Mouse (Mus musculus): Measurements from ENCODE around the gene Klhl33. TPM values are rescaled to one million over a fixed set of nuclear protein-coding genes. Genes with fewer than 3 reads are reported as not detected.
A peak's percentile ranks its signal among the peaks of the same experiment; 100 is the strongest.
"Not testable (repeated sequence)": the region's sequence is repeated elsewhere in the genome, so short reads cannot be mapped to it uniquely, and the experiment has no call there.

Klhl33 gene
- polyA plus RNA-seq, 1 experiment from 2014 or later: 0.76 TPM

DNA sequence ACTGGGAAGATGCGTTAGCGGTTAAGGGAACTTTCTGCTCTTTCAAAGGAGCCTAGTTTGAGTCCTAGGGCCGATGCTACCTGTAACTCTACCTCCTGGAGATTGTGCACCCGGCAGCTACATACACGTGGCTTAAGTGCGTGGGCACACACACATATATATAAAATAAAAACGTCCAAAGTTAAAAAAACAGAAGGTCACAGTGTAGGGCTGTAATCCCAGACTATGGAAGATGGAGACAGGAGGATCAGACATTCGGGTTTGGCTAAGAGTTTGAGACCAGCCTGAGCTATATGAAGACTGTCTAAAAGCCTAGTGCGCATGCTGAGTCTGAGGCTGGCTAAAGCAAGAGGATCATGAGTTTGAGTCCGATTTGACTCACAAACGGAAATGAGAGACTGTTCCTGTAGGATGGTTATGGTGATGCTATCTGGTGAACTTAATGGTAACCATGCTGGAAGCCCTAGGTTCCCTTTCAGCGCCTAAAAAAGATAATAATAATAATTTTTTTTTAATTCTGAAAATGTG, 34.2 kb upstream of the Klhl33 start:
- peaks cover 28% of the 10 kb centered on the region for H3K36me3 ChIP-seq (ENCODE audit: control insufficient read depth, insufficient read depth, low read length)
- H3K4me1 ChIP-seq (ENCODE audit: control insufficient read depth, insufficient read depth, low read length): peaks cover 15% of the 10 kb centered on the region; the same call in 1 of the 2 replicates
- H3K4me2 ChIP-seq (ENCODE audit: low read length): peak overlapping the region; percentile 75
- WGBS: 11% methylated on average over 12 of the region's 12 CpGs
- peak; percentile 19 for DNase-seq
- peak overlapping the region; percentile 57 for H3K9ac ChIP-seq (replicated peaks; ENCODE audit: low read length)
- peak overlapping the region; percentile 83 for H3K27ac ChIP-seq (replicated peaks; ENCODE audit: low read depth, low read length)
- no peak for ATAC-seq (ENCODE audit: low FRiP score, low TSS enrichment)
- H3K27me3 ChIP-seq (ENCODE audit: control insufficient read depth, insufficient read depth, low read length): no peaks in the 10 kb centered on the region
- no peaks in the 10 kb centered on the region for H3K9me3 ChIP-seq (ENCODE audit: control insufficient read depth, low read length)
- peak overlapping the region; percentile 98 for H3K4me3 ChIP-seq (replicated peaks; ENCODE audit: low read depth, low read length)

DNA sequence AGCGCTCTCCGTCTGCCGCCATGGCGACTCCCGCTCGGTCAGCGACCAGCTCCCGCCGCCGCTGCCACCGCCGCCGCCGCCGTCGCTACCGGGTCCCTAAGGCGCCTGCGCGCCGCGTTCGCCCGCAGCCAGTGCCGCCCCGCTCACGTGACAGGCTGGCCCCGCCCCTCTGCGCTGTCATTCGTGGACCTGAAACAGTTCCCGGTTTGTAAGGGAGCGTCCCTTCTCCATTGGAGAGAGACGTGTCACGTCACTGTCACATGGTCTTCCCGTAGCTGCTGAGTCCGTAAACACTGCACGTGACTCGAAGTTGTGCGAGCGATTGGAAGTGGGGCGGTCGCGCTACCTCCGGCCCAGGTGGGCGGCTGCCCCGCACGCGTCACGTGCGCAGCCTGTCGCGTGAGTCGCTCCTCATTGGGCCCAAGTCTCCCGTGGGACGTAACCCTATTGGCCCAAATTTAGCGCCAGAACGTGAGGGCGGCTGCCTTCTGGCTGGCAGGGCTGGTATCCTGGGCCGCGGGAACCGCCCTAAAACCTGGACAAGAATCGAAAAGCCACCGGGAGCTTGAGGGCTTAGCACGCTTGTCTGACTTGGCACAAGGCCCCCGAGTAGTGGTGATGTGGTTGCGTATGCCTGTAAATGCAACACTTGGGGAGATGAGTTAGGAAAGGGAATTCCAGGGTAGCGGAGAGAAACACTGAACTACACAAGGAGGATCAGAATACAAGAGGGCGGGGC, 33.6 kb upstream of the Klhl33 start, which contains the start of the genes Pip4p1 and Pnp:
Gene Pip4p1, minus strand, starts transcription at position 103 of the 739 bp plus-strand sequence.
Gene Pnp, plus strand, starts transcription at position 329 of the 739 bp plus-strand sequence.
- Histone ChIP-seq H3K27ac (replicated peaks; ENCODE audit: low read depth, low read length) (peak within 1 kb of the TSS; percentile 87), H3K4me3 (replicated peaks; ENCODE audit: low read depth, low read length) (peak within 1 kb of the TSS; percentile 98), H3K4me2 (ENCODE audit: low read length) (peak within 1 kb of the TSS; percentile 89), H3K27me3 (ENCODE audit: control insufficient read depth, insufficient read depth, low read length) (no peaks in the 10 kb centered on the region), H3K9me3 (ENCODE audit: control insufficient read depth, low read length) (no peaks in the 10 kb centered on the region), H3K4me1 (ENCODE audit: control insufficient read depth, insufficient read depth, low read length) (peaks cover 19% of the 10 kb centered on the region), H3K9ac (replicated peaks; ENCODE audit: low read length) (peak within 1 kb of the TSS; percentile 97), H3K36me3 (ENCODE audit: control insufficient read depth, insufficient read depth, low read length) (peaks cover 34% of the 10 kb centered on the region)
- under 1% methylated on average over 68 of the region's 68 CpGs for WGBS
- ATAC-seq (ENCODE audit: low FRiP score, low TSS enrichment) (peak; percentile 100), DNase-seq (peak; percentile 99)

DNA sequence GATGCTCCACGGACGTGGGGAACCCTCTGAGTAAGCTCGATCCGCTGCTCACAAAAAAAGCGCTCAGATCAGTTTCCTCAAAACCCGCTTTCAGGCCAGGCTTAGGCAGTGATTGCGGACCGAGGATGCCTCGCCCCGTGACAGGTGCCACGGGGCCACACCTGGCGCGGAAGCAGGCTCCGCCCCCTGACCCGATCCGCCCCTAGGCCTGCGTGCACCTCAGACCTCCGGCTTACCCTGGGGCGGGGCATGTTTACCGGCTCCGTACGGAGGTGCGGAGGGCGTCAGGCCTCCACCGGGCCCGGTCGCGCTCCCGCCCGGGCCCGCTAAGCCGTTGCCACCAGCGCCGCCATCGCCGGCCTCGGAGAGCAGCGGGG, 33.1 kb upstream of the Klhl33 start:
- peaks cover 34% of the 10 kb centered on the region for H3K36me3 ChIP-seq (ENCODE audit: control insufficient read depth, insufficient read depth, low read length)
- H3K4me3 ChIP-seq (replicated peaks; ENCODE audit: low read depth, low read length): peak overlapping the region; percentile 98
- no peaks in the 10 kb centered on the region for H3K9me3 ChIP-seq (ENCODE audit: control insufficient read depth, low read length)
- ATAC-seq (ENCODE audit: low FRiP score, low TSS enrichment) (peak; percentile 52), DNase-seq (no peak)
- H3K27ac ChIP-seq (replicated peaks; ENCODE audit: low read depth, low read length): peak overlapping the region; percentile 87
- H3K9ac ChIP-seq (replicated peaks; ENCODE audit: low read length): peak overlapping the region; percentile 97
- WGBS: under 1% methylated on average over 38 of the region's 38 CpGs
- no peaks in the 10 kb centered on the region for H3K27me3 ChIP-seq (ENCODE audit: control insufficient read depth, insufficient read depth, low read length)
- H3K4me1 ChIP-seq (ENCODE audit: control insufficient read depth, insufficient read depth, low read length): peaks cover 23% of the 10 kb centered on the region
- peak overlapping the region; percentile 89 for H3K4me2 ChIP-seq (ENCODE audit: low read length)

DNA sequence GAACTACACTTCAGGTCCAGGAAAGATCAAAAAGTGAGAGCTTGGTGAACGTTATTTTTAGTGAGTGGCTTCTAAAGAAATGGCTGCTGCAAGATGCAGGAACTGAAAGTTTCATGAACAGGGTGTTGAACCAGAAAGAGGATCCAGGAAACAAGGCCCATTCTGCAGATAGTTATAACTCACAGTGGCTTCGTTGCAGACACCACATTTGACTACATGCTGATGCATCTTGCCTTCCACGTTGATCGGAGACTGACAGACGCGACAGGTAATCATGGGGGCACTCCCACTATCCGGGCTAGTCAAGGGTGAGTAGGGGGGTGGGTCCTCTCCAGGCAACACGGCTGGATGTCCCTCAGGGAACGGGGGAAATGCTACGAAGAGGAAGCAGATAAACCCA, 32.6 kb upstream of the Klhl33 start:
- H3K27ac ChIP-seq (replicated peaks; ENCODE audit: low read depth, low read length): peak overlapping the region; percentile 87
- 20% methylated on average over 10 of the region's 10 CpGs for WGBS
- H3K9me3 ChIP-seq (ENCODE audit: control insufficient read depth, low read length): no peaks in the 10 kb centered on the region
- H3K4me3 ChIP-seq (replicated peaks; ENCODE audit: low read depth, low read length): peak overlapping the region; percentile 98
- no peak for ATAC-seq (ENCODE audit: low FRiP score, low TSS enrichment)
- peak overlapping the region; percentile 97 for H3K9ac ChIP-seq (replicated peaks; ENCODE audit: low read length)
- H3K4me1 ChIP-seq (ENCODE audit: control insufficient read depth, insufficient read depth, low read length): peaks cover 23% of the 10 kb centered on the region
- no peaks in the 10 kb centered on the region for H3K27me3 ChIP-seq (ENCODE audit: control insufficient read depth, insufficient read depth, low read length)
- no peak for DNase-seq
- H3K36me3 ChIP-seq (ENCODE audit: control insufficient read depth, insufficient read depth, low read length): peaks cover 34% of the 10 kb centered on the region
- peak overlapping the region; percentile 89 for H3K4me2 ChIP-seq (ENCODE audit: low read length)

DNA sequence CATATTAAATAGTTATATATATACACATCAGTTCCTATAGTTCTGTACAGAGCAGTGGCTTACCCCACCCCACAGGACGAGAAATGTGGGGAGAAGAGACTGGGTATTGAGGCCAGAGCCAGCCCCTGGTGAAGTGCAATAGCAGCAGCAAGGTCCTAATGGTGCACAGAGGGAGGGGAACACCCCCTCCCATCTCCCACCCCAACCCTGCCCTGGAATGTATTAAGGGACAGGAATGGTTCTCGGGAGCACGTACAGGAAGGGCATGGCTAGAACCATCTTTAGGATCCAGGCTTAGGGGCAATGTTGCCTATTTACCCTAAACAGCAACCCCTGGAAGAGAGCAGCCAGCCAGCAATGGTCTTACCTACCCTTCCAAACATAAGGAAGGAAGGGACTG, 30.1 kb upstream of the Klhl33 start:
- Histone ChIP-seq H3K4me1 (ENCODE audit: control insufficient read depth, insufficient read depth, low read length) (peaks cover 28% of the 10 kb centered on the region), H3K27me3 (ENCODE audit: control insufficient read depth, insufficient read depth, low read length) (no peaks in the 10 kb centered on the region), H3K36me3 (ENCODE audit: control insufficient read depth, insufficient read depth, low read length) (peaks cover 34% of the 10 kb centered on the region), H3K4me2 (ENCODE audit: low read length) (no peak overlapping the region), H3K9me3 (ENCODE audit: control insufficient read depth, low read length) (no peaks in the 10 kb centered on the region), H3K27ac (replicated peaks; ENCODE audit: low read depth, low read length) (no peak overlapping the region), H3K9ac (replicated peaks; ENCODE audit: low read length) (no peak overlapping the region), H3K4me3 (replicated peaks; ENCODE audit: low read depth, low read length) (no peak overlapping the region)
- no peak for DNase-seq
- ATAC-seq (ENCODE audit: low FRiP score, low TSS enrichment): no peak
- 66% methylated on average over 3 of the region's 3 CpGs for WGBS

DNA sequence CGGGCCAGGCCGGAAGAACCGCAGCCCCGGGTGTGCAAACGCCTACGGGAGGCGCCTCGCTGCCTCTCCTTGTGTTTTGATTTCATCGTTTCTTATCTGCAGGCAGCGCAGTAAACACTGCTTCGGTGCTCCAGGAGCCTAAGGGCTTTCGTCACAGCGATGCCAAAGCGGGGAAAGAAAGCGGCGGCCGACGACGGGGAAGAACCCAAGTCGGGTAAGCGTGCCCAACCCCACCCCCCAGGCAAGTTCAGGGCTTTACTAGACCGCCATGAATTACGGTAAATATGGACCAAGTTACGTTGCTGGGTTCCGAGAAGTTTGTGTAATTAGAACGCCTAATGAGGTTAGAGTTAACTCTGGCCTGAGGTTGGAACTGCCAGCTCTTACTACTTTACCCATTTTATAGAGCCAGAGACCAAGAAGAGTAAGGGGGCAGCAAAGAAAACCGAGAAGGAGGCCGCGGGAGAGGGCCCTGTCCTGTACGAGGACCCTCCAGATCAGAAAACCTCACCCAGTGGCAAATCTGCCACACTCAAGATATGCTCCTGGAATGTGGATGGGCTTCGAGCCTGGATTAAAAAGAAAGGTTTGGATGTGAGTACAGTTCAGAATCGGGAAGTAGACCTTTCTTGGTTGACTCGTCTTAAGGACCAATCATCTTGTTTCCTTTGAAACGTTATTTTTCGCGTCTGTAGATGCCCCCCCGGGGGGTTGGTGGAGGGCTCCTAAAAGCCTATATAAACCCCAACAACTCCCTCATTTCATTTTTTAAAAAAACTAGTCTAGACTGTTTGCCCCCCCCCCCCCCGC, 28.0 kb upstream of the Klhl33 start:
- Histone ChIP-seq H3K9me3 (ENCODE audit: control insufficient read depth, low read length) (no peaks in the 10 kb centered on the region), H3K36me3 (ENCODE audit: control insufficient read depth, insufficient read depth, low read length) (peaks cover 38% of the 10 kb centered on the region), H3K4me3 (replicated peaks; ENCODE audit: low read depth, low read length) (peak overlapping the region; percentile 87), H3K27me3 (ENCODE audit: control insufficient read depth, insufficient read depth, low read length) (no peaks in the 10 kb centered on the region), H3K4me2 (ENCODE audit: low read length) (peak overlapping the region; percentile 84), H3K27ac (replicated peaks; ENCODE audit: low read depth, low read length) (peak overlapping the region; percentile 90), H3K9ac (replicated peaks; ENCODE audit: low read length) (peak overlapping the region; percentile 89), H3K4me1 (ENCODE audit: control insufficient read depth, insufficient read depth, low read length) (peaks cover 22% of the 10 kb centered on the region)
- under 1% methylated on average over 38 of the region's 38 CpGs for WGBS
- ATAC-seq (ENCODE audit: low FRiP score, low TSS enrichment) (no peak; the same call in 1 of the 2 replicates), DNase-seq (peak; percentile 59)

DNA sequence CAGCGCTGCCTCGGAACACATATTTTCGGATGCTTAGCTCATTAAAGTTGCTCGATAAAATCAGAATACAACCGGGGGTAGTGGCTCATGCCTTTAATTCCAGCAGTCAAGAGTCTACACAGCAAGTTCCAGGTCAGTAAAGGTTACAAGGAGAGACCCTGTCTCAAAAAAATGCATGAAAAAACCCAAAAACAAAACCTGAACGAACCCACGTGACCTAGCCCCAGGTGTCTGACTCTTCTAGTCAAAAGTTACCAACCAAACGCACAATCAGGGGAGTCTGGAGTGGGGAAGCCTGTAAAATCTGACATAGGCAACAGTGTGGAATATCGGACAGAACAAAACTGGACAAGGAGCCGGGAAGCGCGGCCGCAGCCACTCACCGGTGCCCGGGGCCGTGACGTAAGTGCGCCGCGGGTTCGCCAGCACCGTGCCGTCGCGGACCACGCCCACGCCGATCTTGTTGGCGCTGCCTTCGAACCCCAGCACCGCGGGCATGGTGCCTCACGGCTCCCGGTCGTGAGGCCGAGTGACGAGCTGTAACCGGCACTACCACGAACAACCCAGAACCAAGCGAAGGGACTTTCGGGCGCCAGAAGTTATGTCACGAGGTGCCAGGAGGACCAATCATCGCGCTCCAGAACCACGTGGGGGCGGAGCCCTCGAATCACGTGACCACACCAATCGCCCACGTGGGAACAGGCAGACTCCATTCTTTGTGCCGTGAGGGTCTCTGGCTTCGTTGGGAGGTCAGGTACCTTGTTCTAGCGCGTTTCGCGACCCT, 27.2 kb upstream of the Klhl33 start, which contains the start of the genes Osgep and Apex1:
Gene Osgep, minus strand, starts transcription at position 613 of the 784 bp plus-strand sequence.
Gene Apex1, plus strand, starts transcription at position 688 of the 784 bp plus-strand sequence.
- Histone ChIP-seq H3K36me3 (ENCODE audit: control insufficient read depth, insufficient read depth, low read length) (peaks cover 40% of the 10 kb centered on the region), H3K4me1 (ENCODE audit: control insufficient read depth, insufficient read depth, low read length) (peaks cover 16% of the 10 kb centered on the region), H3K4me3 (replicated peaks; ENCODE audit: low read depth, low read length) (peak within 1 kb of the TSS; percentile 87), H3K4me2 (ENCODE audit: low read length) (peak within 1 kb of the TSS; percentile 84), H3K27me3 (ENCODE audit: control insufficient read depth, insufficient read depth, low read length) (no peaks in the 10 kb centered on the region), H3K27ac (replicated peaks; ENCODE audit: low read depth, low read length) (peak within 1 kb of the TSS; percentile 90), H3K9me3 (ENCODE audit: control insufficient read depth, low read length) (no peaks in the 10 kb centered on the region), H3K9ac (replicated peaks; ENCODE audit: low read length) (peak within 1 kb of the TSS; percentile 89)
- peak; percentile 99 for DNase-seq
- WGBS: under 1% methylated on average over 57 of the region's 57 CpGs
- peak; percentile 96 for ATAC-seq (ENCODE audit: low FRiP score, low TSS enrichment)

DNA sequence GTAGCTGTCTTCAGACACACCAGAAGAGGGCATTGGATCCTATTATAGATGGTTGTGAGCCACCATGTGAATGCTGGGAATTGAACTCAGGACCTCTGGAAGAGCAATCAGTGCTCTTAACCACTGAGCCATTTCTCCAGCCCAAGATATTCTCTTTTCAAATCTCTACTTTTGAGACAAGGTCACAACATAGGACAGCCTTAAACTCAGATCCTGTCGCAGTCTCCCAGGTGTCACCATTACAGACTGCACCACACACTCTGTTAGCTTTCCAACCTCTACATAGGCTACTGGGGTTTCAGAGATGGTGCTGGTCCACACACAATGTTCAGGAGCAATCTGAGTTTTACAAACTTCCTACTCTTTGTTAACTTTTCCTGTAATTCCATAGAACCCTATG, 26.1 kb upstream of the Klhl33 start:
- not testable (repeated sequence) for H3K9ac ChIP-seq (replicated peaks; ENCODE audit: low read length); H3K27ac ChIP-seq (replicated peaks; ENCODE audit: low read depth, low read length); DNase-seq; ATAC-seq (ENCODE audit: low FRiP score, low TSS enrichment); H3K27me3 ChIP-seq (ENCODE audit: control insufficient read depth, insufficient read depth, low read length); H3K9me3 ChIP-seq (ENCODE audit: control insufficient read depth, low read length)
- peaks cover 40% of the 10 kb centered on the region for H3K36me3 ChIP-seq (ENCODE audit: control insufficient read depth, insufficient read depth, low read length)
- WGBS: 82% methylated on average over 1 of the region's 1 CpGs
- H3K4me2 ChIP-seq (ENCODE audit: low read length): peak overlapping the region; percentile 62
- peak overlapping the region; percentile 87 for H3K4me3 ChIP-seq (replicated peaks; ENCODE audit: low read depth, low read length)
- H3K4me1 ChIP-seq (ENCODE audit: control insufficient read depth, insufficient read depth, low read length): peaks cover 14% of the 10 kb centered on the region
